Mouse (Mus musculus): Measurements from ENCODE around the gene Mcts2.

DNA sequence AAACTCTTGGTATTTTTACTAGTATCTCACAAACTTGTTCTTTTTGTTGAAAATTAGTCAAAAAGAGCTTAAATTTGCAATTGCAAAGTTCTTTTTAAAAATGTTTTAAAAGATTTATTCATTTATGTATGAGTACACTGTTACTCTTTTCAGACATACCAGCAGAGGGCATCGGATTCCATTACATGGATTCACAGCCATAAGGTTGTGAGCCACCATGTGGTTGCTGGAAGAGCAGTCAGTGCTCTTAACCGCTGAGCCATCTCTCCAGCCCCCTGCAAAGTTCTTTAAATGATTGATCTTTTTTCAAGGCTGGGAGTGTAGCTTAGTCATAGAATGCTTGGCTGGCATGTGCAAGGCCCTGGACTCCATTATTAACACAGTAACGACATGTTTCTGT lies 8.5 kb upstream of the Mcts2 start:
- TF ChIP-seq EP300 (IDR thresholded peaks at IDR 0.05; ENCODE audit: low read depth) (no peak), CTCF (IDR thresholded peaks at IDR 0.05; ENCODE audit: low read depth) (peak; percentile 77)

Measured in liver, postnatal 0 days (tissue).